In the genomic region with DNA sequence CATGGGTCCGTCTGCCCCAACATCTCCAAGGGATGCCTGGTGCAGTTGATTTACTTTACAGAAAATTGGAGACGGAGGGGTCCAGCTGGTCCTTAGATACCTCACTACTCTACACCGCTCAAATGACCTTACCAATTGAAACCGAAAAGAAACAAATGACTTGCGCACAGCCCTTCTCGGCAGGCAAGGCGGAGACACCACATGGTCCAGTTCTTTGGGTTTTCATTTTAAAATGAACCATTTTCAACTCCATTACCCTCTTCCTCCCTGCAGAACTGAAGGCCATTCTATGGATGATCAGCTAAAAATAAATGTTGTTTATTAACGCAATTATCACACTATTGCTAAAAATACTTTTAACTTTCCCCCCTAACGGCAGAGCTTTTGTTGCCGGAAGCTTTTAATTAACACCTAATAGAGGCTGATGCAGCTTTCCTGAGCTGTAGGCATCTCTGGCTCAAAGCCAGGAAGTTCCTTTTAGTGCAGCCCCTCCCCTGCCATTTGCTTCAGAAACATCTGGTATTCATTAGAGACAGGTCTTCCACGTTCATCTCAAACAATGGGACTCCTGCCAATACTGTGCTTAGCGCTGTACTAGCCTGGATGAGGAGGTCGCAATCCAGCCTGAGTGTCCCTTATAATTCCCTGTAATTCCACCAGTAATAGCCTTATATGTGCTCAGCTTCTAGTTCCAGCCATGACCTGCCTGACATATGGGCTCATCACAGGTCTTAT, we compare ENCODE assay signal across 10 mouse cellular contexts.
DNase-seq lines count a peak whose midpoint lies in the region; ATAC-seq and TF ChIP-seq lines count a peak whose summit lies in the region.
"Had no signal": no experiment of that assay in that cellular context is flagged by ENCODE, and none has a peak within 500 bp of the region (broad histone marks: within the 10 kb centered on the region; RNA-seq: fewer than 3 reads in every experiment).

No protein-coding gene starts in this region.

- no peaks in the 10 kb centered on the region for H3K27me3 ChIP-seq in heart, postnatal 0 days (ENCODE audit: control insufficient read depth, insufficient read depth, low read length)
- no peaks in the 10 kb centered on the region for H3K27me3 ChIP-seq in neural tube, embryonic 11.5 days (ENCODE audit: control insufficient read depth, insufficient read depth, low read length)

- no peaks in the 10 kb centered on the region for H3K36me3 ChIP-seq in heart, postnatal 0 days (replicated peaks; ENCODE audit: control insufficient read depth, insufficient read depth, low read length)
- no peaks in the 10 kb centered on the region for H3K36me3 ChIP-seq in neural tube, embryonic 11.5 days (ENCODE audit: control insufficient read depth, insufficient read depth, low read length)
- H3K36me3 ChIP-seq: embryonic facial prominence, embryonic 15.5 days had no signal

- peak; percentile 16 for DNase-seq in heart, postnatal 0 days (ENCODE audit: low spot score)
- no peak for DNase-seq in heart, postnatal 14 days
- peak; percentile 11 for DNase-seq in NIH3T3 (ENCODE audit: low read depth)
- DNase-seq in forelimb bud, embryonic 11.5 days (ENCODE audit: low read depth, low spot score): peak; percentile 90
- peak; percentile 47 for DNase-seq in neural tube, embryonic 11.5 days (ENCODE audit: low spot score)
- no peak for DNase-seq in spleen, adult 18-20 months
- no peak for DNase-seq in cerebellum, adult 8-10 months
- DNase-seq: adrenal gland, postnatal 36 days had no signal

- peaks cover 11% of the 10 kb centered on the region; the same call in 1 of the 2 replicates for H3K4me1 ChIP-seq in heart, postnatal 0 days (ENCODE audit: control insufficient read depth, insufficient read depth)
- no peaks in the 10 kb centered on the region for H3K4me1 ChIP-seq in neural tube, embryonic 11.5 days (ENCODE audit: control insufficient read depth, insufficient read depth, low read length)

- H3K4me3 ChIP-seq in heart, postnatal 0 days (ENCODE audit: low read depth, low read length): no peak overlapping the region
- H3K4me3 ChIP-seq in neural tube, embryonic 11.5 days (ENCODE audit: low read depth, low read length): no peak overlapping the region
- H3K4me3 ChIP-seq: embryonic facial prominence, embryonic 15.5 days had no signal

- intact Hi-C loops in heart, postnatal 14 days (cut with DNase I): no loop called here

- H3K9ac ChIP-seq in heart, postnatal 0 days (replicated peaks; ENCODE audit: low read depth, low read length): no peak overlapping the region
- H3K9ac ChIP-seq in neural tube, embryonic 11.5 days (ENCODE audit: low read length): no peak overlapping the region
- H3K9ac ChIP-seq: embryonic facial prominence, embryonic 15.5 days had no signal

- H3K4me2 ChIP-seq in heart, postnatal 0 days (ENCODE audit: low read depth, low read length): no peak overlapping the region
- no peak overlapping the region for H3K4me2 ChIP-seq in neural tube, embryonic 11.5 days (ENCODE audit: low read depth)
- H3K4me2 ChIP-seq: embryonic facial prominence, embryonic 15.5 days had no signal

- no peak for TF ChIP-seq CTCF in heart, postnatal 0 days (IDR thresholded peaks at IDR 0.05; ENCODE audit: low read depth)

- ATAC-seq in heart, postnatal 0 days (ENCODE audit: insufficient read depth, low read depth): no peak; the same call in 1 of the 2 replicates
- no peak for ATAC-seq in neural tube, embryonic 11.5 days (ENCODE audit: insufficient read depth, low FRiP score, low TSS enrichment)
- no peak for ATAC-seq in cerebellum, adult (ENCODE audit: insufficient number of reproducible peaks, low FRiP score, low TSS enrichment)

- 42% methylated on average over 13 of the region's 13 CpGs for WGBS in heart, postnatal 0 days
- WGBS in neural tube, embryonic 11.5 days: 45% methylated on average over 13 of the region's 13 CpGs

- no peak for TF ChIP-seq EP300 in heart, postnatal 0 days (IDR thresholded peaks at IDR 0.05; ENCODE audit: low read depth)

- H3K27ac ChIP-seq in heart, postnatal 0 days (ENCODE audit: low read depth): no peak overlapping the region
- H3K27ac ChIP-seq in neural tube, embryonic 11.5 days (ENCODE audit: low read depth, low read length): no peak overlapping the region
- H3K27ac ChIP-seq: embryonic facial prominence, embryonic 15.5 days had no signal

- H3K9me3 ChIP-seq in heart, postnatal 0 days (replicated peaks; ENCODE audit: control insufficient read depth, low read length): no peaks in the 10 kb centered on the region
- H3K9me3 ChIP-seq in neural tube, embryonic 11.5 days (ENCODE audit: control insufficient read depth, low read length): no peaks in the 10 kb centered on the region
- H3K9me3 ChIP-seq: embryonic facial prominence, embryonic 15.5 days had no signal

Comparison
In these comparisons a context has a peak if more than half of its experiments do, and no peak if none do; other contexts are left out.
1. DNase-seq: peak in heart, postnatal 0 days (single experiment), NIH3T3 (single experiment), forelimb bud, embryonic 11.5 days (single experiment) and neural tube, embryonic 11.5 days (single experiment); none in heart, postnatal 14 days (0 of 2), spleen, adult 18-20 months (0 of 2) and cerebellum, adult 8-10 months (single experiment).